Mouse (Mus musculus) cerebellum, postnatal 36 days (tissue): ENCODE measurements around the gene Rreb1.

Experiments
- DNase-seq, 2 experiments: peaks; one replicate each; pipeline ENCODE4 v3.0.0; 2021 to 2022; ENCODE audit warnings: mixed read lengths in 2 of 2

Gene Rreb1

DNA sequence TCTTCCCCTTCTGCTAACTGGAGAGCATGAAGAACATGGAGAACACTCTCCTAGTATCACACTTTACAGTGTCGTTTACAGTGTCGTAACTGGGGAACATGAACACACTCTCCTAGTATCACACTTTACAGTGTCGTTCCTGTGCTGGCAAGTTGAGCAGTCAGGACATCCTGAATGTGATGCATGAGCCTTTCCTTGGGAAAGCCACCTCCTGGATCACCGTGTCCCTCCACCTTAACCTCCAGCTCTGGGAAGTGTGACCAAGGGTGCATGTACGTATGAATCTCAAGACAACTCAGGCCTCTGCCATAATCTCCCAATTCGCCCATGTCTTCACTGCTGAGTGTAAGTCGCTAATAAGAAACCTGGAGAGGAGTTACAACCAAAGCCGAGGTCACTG lies 211.5 kb downstream of the Rreb1 start:
- no peak for DNase-seq

DNA sequence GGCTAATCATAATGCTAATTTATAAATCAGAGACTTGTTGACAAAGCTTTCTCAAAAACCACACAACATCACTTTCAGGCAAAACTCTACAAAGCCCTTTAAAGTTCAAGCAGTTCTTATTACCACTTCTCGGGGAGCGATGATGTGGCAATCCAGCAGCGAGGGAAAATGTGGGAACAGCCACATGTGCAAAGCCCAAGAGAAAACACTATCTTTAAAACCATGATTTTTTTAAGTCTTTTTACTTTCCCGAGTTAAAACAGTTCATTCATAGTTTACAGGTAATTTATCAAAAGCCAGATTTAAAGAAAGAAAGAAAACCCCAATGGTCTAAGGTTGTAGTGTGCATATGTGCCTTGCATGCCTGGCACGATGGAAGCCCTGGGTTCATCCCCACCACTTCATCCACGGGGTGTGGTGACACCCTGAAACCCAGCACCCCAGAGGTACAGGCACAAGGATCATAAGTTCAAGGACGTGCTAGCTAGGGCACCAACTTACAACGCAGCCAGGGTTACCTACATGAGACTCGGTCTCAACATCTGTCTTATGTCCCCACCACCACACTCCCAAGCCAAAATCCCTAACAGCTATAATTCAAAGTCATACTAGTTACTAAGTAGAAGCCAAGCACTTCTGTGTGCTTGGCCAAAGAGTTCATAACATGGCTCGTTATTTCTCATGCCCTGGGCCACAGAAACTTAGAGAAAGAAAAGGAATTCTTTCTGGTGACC lies 214.6 kb downstream of the Rreb1 start:
- no peak for DNase-seq

DNA sequence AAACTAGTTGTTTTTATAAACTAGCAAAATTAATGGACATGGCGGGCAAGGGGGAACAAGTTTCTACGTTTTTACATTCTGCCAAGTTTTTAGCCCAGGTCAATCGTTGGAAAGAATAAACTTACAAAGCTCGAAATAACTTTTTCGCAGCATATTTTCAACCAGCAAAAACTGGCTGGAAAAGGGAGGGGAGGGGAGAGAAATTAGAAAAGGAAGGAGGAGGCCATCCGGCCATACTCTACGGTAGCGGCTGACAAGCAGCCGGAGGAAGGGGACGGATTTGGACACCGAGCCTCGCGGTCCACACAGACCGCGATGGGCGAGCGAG lies 215.1 kb downstream of the Rreb1 start:
- DNase-seq, result no peak

DNA sequence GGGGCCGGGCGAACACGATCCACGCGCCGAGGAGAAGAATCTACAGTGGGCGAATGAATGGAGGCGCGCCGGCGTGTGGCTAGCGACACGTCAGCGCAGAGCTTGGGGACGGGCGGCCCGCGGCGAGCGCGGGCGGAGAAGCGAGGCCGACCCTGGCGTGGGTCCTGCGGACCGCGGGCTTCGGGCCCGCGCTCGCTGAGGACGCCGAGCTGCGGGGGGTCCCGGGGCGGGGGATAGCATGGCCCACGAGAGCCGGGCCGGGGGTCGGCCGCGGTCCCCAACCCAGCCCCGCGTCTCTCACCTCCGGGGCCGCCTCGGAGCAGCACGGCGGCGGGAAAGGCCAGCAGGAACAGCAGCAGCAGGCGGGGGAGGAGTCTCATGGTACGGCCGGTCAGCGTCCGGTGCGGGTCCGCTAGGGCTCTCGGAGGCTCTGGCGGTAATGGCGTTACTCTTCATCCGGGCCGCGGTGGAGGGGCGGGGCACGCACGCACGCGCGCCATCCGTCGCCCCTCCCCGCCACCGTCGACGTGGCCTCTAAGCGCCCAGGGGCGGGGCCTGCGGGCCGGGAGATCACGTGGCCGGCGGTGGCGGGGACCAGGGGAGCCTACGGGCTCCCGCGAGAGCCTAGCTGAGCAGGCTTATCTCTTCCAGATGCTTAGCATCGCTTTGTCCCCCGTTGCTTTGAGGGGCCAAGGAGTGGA lies 215.7 kb downstream of the Rreb1 start, which contains the start of gene Ssr1:
Gene Ssr1 (minus strand): TSS at position 514 of the 701 bp plus-strand sequence.
- DNase-seq, result peak; percentile 94 to 99

DNA sequence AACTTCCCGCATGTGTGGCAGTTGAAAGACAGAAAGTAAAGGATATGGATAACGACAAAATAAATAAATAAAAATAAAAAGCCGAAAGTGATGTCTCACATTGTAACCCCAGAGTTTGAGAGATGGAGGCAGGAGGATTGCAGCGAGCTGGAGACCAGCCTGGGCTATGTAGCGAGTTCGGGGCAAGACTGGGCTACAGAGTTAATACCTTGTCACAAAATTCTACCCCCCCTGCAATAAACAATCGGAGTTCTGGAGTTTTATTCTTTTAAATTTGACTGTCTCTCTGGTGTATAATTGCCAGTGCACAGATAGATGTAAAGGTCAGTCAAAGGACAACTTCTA lies 216.2 kb downstream of the Rreb1 start:
- DNase-seq, result no peak

DNA sequence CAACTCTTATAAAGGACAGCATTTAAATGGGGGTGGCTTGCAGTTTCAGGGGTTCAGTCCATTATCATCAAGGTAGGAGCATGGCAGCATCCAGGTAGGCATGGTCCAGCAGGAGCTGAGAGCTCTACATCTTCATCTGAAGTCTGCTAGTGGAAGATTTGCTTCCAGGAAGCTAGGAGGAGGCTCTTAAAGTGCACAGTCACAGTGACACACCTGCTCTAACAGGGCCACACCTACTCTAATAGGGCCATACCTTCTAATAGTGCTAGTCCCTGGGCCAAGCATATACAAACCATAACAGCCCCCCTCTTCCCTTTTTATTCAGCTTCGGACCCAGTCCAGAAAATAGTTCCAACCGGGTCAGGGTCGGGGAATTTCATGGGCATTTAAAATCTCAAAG lies 221.5 kb downstream of the Rreb1 start:
- no peak for DNase-seq
